Mouse (Mus musculus) myocyte (in vitro differentiated cells): ENCODE measurements around the gene Dock2. TPM values are rescaled to one million over a fixed set of nuclear protein-coding genes. Genes with fewer than 3 reads are reported as not detected.

Experiments
- H3K27me3 ChIP-seq: one replicate; pipeline ENCODE4 v1.6.1; 2011; ENCODE audit not compliant: control insufficient read depth, insufficient read depth, insufficient read length
- H3K36me3 ChIP-seq: one replicate; pipeline ENCODE4 v1.6.1; 2011; ENCODE audit not compliant: control insufficient read depth, insufficient read depth
- H3K4me2 ChIP-seq: one replicate; pipeline ENCODE4 v1.6.1; 2011; ENCODE audit warnings: low read depth, control low read depth
- H3K4me3 ChIP-seq: one replicate; pipeline ENCODE4 v1.5.1; 2011; ENCODE audit warnings: mild to moderate bottlenecking, control low read depth, moderate library complexity
- H3K79me2 ChIP-seq: one replicate; pipeline ENCODE4 v1.6.1; 2011; ENCODE audit not compliant: control insufficient read depth, insufficient read depth
- H3ac ChIP-seq: one replicate; pipeline ENCODE4 v1.6.1; 2011; ENCODE audit not compliant: control insufficient read depth, insufficient read length
- CEBPB ChIP-seq: IDR thresholded peaks from 2 replicates; pipeline ENCODE4 v1.6.1; 2011; ENCODE audit warnings: mild to moderate bottlenecking, moderate library complexity; ENCODE audit not compliant: poor library complexity, insufficient read depth, severe bottlenecking
- E2F4 ChIP-seq: IDR thresholded peaks from one replicate; pipeline ENCODE4 v1.6.1; 2011; ENCODE audit warnings: mild to moderate bottlenecking, control low read depth, moderate library complexity; ENCODE audit not compliant: insufficient read depth
- MAX ChIP-seq: IDR thresholded peaks from one replicate; pipeline ENCODE4 v1.6.1; 2011; ENCODE audit warnings: low read depth, mild to moderate bottlenecking, control low read depth
- MYOD1 ChIP-seq, 3 experiments: IDR thresholded peaks; one replicate each; pipeline ENCODE4 v1.6.1; 2011; ENCODE audit warnings: control low read depth in 2 of 3, low read depth in 2 of 3, mild to moderate bottlenecking in 2 of 3, moderate library complexity in 1 of 3; ENCODE audit not compliant: insufficient read length in 2 of 3, control insufficient read depth in 1 of 3
- MYOG ChIP-seq, 3 experiments: IDR thresholded peaks; one replicate each; pipeline ENCODE4 v1.6.1; 2011; ENCODE audit warnings: control low read depth in 2 of 3, low read depth in 2 of 3, mild to moderate bottlenecking in 2 of 3; ENCODE audit not compliant: insufficient read length in 2 of 3, control insufficient read depth in 1 of 3, insufficient read depth in 1 of 3
- POLR2A ChIP-seq: IDR thresholded peaks from one replicate; pipeline ENCODE4 v1.6.1; 2011; ENCODE audit warnings: low read depth, mild to moderate bottlenecking, control low read depth, moderate library complexity; ENCODE audit not compliant: insufficient read length
- POLR2AphosphoS2 ChIP-seq: IDR thresholded peaks from one replicate; pipeline ENCODE4 v1.6.1; 2011; ENCODE audit warnings: low read depth, control low read depth; ENCODE audit not compliant: insufficient read length
- REST ChIP-seq: IDR thresholded peaks from one replicate; pipeline ENCODE4 v1.6.1; 2011; ENCODE audit warnings: mild to moderate bottlenecking, control low read depth, moderate library complexity; ENCODE audit not compliant: insufficient read depth, insufficient read length
- SRF ChIP-seq: IDR thresholded peaks from one replicate; pipeline ENCODE4 v1.6.1; 2011; ENCODE audit warnings: low read depth; ENCODE audit not compliant: control insufficient read depth, insufficient read length
- TCF12 ChIP-seq: IDR thresholded peaks from one replicate; pipeline ENCODE4 v1.6.1; 2011; ENCODE audit warnings: mild to moderate bottlenecking, control low read depth; ENCODE audit not compliant: poor library complexity, insufficient read depth, severe bottlenecking
- TCF3 ChIP-seq: IDR thresholded peaks from one replicate; pipeline ENCODE4 v1.6.1; 2011; ENCODE audit warnings: low read depth, control low read depth; ENCODE audit not compliant: insufficient read length
- USF1 ChIP-seq: IDR thresholded peaks from one replicate; pipeline ENCODE4 v1.6.1; 2011; ENCODE audit warnings: low read depth, mild to moderate bottlenecking, control low read depth, moderate library complexity
- polyA plus RNA-seq: library from polyadenylated mRNA; unstranded; fragments of >200 nt; fragmentation: generic; extraction: Trizol; gene quantifications from one replicate; pipeline ENCODE4 v1.2.1, GENCODE M21; 2012; ENCODE audit warnings: missing spikeins

Gene Dock2
- polyA plus RNA-seq, 1 experiment = not detected

DNA sequence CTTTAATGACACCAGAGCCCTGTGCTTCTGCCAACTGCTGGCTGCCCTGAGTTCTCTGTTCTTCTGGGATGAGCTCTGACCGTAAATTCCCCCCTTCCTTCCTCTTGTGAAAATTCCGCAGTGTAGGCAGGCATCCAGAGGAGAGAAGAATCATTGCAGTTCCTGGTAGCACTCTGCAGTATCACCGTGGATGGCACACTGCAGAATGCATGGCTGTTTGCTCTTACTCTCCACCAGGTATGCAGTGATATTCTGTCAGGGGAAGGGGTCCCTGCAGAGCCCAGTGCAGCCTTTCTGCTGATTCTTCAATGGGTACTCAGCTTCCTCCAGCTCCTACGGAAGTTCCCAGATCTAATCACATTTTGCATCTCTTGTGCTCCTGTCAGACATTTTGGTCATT lies 391.6 kb downstream of the Dock2 start:
- Histone ChIP-seq H3K79me2 (no peaks in the 10 kb centered on the region), H3K36me3 (no peaks in the 10 kb centered on the region), H3ac (no peak overlapping the region), H3K27me3 (no peaks in the 10 kb centered on the region), H3K4me2 (no peak overlapping the region), H3K4me3 (no peak overlapping the region)
- TF ChIP-seq MYOD1 (IDR thresholded peaks at IDR 0.05; ENCODE audit: control insufficient read depth in 1 of 3, insufficient read length in 2 of 3, low read depth in 2 of 3) = no peak
- no peak for TF ChIP-seq POLR2A
- TF ChIP-seq REST = no peak
- no peak for TF ChIP-seq MAX
- no peak for TF ChIP-seq TCF3
- TF ChIP-seq MYOG (IDR thresholded peaks at IDR 0.05; ENCODE audit: control insufficient read depth in 1 of 3, insufficient read depth in 1 of 3, insufficient read length in 2 of 3, low read depth in 2 of 3) = no peak
- TF ChIP-seq SRF = no peak
- no peak for TF ChIP-seq POLR2AphosphoS2

- H3K79me2 ChIP-seq = no peaks in the 10 kb centered on the region
- H3K36me3 ChIP-seq = no peaks in the 10 kb centered on the region
- H3K4me2 ChIP-seq = no peak overlapping the region
- no peak overlapping the region for H3K4me3 ChIP-seq
- no peaks in the 10 kb centered on the region for H3K27me3 ChIP-seq
- no peak for TF ChIP-seq REST
- TF ChIP-seq MYOD1 (IDR thresholded peaks at IDR 0.05; ENCODE audit: control insufficient read depth in 1 of 3, insufficient read length in 2 of 3, low read depth in 2 of 3) = no peak
- TF ChIP-seq SRF = no peak
- TF ChIP-seq MAX = no peak
- no peak for TF ChIP-seq MYOG (IDR thresholded peaks at IDR 0.05; ENCODE audit: control insufficient read depth in 1 of 3, insufficient read depth in 1 of 3, insufficient read length in 2 of 3, low read depth in 2 of 3)
- no peak for TF ChIP-seq POLR2A
- TF ChIP-seq E2F4 = no peak
- H3ac ChIP-seq = no peak overlapping the region
These were observed 394.2 kb downstream of the Dock2 start for GRCm38 (mm10) chr11:34389261-34390116.

DNA sequence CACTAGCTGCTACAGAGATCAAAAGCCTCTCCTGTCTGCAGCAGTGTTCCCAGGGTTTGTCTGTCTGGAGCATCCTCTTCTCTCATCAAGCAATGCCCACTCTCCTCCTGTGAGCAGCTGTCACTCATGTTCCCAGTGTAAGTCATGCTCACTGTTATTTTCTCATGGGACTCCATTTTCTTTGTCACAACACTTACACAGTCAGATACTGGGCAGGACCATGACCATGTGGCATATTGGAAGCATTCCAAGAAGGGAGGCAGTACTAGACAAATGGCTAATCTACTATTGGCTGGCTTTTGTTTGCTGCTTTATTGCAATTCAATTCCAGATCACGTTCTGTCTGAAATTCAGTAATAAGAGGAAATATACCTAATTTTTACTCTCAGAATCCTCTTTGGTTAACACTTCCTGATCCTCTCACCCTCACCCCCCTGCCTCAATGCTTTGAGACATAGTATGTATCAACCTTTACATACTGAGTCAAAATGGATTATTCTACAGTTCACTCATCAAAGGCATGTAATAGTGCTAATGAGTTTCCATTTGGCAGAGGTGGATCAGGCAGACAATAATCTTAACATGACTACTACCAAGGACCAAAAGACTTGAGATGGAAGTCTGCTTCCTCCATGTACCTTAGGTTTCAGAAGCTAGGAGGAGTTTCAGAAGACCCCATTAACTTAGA lies 398.5 kb downstream of the Dock2 start:
- Histone ChIP-seq H3ac (no peak overlapping the region), H3K36me3 (no peaks in the 10 kb centered on the region), H3K27me3 (no peaks in the 10 kb centered on the region), H3K79me2 (no peaks in the 10 kb centered on the region), H3K4me2 (no peak overlapping the region), H3K4me3 (no peak overlapping the region)
- no peak for TF ChIP-seq REST
- no peak for TF ChIP-seq POLR2AphosphoS2
- no peak for TF ChIP-seq SRF
- TF ChIP-seq TCF12 = no peak

GRCm38 (mm10) chr11:34384178-34384577 lies 399.5 kb downstream of the Dock2 start:
- TF ChIP-seq MYOG (IDR thresholded peaks at IDR 0.05; ENCODE audit: control insufficient read depth in 1 of 3, insufficient read depth in 1 of 3, insufficient read length in 2 of 3, low read depth in 2 of 3) = no peak
- no peak for TF ChIP-seq MYOD1 (IDR thresholded peaks at IDR 0.05; ENCODE audit: control insufficient read depth in 1 of 3, insufficient read length in 2 of 3, low read depth in 2 of 3)
- no peak for TF ChIP-seq E2F4
- TF ChIP-seq TCF12 = no peak
- no peak for TF ChIP-seq USF1
- TF ChIP-seq TCF3 = no peak
- TF ChIP-seq REST = no peak
- no peak for TF ChIP-seq POLR2AphosphoS2
- TF ChIP-seq SRF = no peak
- TF ChIP-seq CEBPB = no peak
- TF ChIP-seq POLR2A = no peak
- no peak for TF ChIP-seq MAX
- Histone ChIP-seq H3K36me3 (no peaks in the 10 kb centered on the region), H3K4me3 (no peak overlapping the region), H3K4me2 (no peak overlapping the region), H3K79me2 (no peaks in the 10 kb centered on the region), H3ac (no peak overlapping the region), H3K27me3 (no peaks in the 10 kb centered on the region)

DNA sequence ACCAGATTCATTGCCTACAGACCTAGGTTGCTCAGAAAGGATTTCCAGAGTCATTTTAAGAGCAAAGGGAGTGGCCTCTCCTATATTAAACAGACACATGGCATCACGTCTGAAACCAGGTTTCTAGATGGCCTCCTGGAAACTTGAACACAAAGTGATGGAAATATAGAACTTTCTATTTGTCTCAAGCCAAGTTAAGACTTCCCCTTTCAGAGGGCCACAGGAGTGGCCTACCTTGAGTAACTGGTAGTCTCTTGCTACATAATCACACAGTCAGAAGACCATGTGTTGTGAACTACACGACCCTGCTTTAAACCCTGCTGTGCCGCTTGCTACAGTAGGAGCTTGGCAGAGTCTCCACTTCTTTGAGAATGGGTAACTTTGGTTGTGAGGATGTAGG lies 400.2 kb downstream of the Dock2 start:
- no peak overlapping the region for H3ac ChIP-seq
- no peaks in the 10 kb centered on the region for H3K79me2 ChIP-seq
- no peak overlapping the region for H3K4me2 ChIP-seq
- no peaks in the 10 kb centered on the region for H3K27me3 ChIP-seq
- no peaks in the 10 kb centered on the region for H3K36me3 ChIP-seq
- no peak for TF ChIP-seq TCF3
- no peak for TF ChIP-seq MYOD1 (IDR thresholded peaks at IDR 0.05; ENCODE audit: control insufficient read depth in 1 of 3, insufficient read length in 2 of 3, low read depth in 2 of 3)
- TF ChIP-seq TCF12 = no peak
- TF ChIP-seq POLR2A = no peak
- TF ChIP-seq POLR2AphosphoS2 = no peak
- no peak for TF ChIP-seq MAX
- TF ChIP-seq USF1 = no peak
- no peak for TF ChIP-seq SRF
- no peak for TF ChIP-seq CEBPB
- no peak for TF ChIP-seq E2F4
- no peak for TF ChIP-seq MYOG (IDR thresholded peaks at IDR 0.05; ENCODE audit: control insufficient read depth in 1 of 3, insufficient read depth in 1 of 3, insufficient read length in 2 of 3, low read depth in 2 of 3)
- H3K4me3 ChIP-seq = no peak overlapping the region
